Mouse (Mus musculus): Measurements from ENCODE around the gene Sumf1. TPM values are rescaled to one million over a fixed set of nuclear protein-coding genes. Genes with fewer than 3 reads are reported as not detected.

Sumf1 gene
- total RNA-seq (2021), result 10 to 100 TPM; 13.7 to 14.6 TPM

DNA sequence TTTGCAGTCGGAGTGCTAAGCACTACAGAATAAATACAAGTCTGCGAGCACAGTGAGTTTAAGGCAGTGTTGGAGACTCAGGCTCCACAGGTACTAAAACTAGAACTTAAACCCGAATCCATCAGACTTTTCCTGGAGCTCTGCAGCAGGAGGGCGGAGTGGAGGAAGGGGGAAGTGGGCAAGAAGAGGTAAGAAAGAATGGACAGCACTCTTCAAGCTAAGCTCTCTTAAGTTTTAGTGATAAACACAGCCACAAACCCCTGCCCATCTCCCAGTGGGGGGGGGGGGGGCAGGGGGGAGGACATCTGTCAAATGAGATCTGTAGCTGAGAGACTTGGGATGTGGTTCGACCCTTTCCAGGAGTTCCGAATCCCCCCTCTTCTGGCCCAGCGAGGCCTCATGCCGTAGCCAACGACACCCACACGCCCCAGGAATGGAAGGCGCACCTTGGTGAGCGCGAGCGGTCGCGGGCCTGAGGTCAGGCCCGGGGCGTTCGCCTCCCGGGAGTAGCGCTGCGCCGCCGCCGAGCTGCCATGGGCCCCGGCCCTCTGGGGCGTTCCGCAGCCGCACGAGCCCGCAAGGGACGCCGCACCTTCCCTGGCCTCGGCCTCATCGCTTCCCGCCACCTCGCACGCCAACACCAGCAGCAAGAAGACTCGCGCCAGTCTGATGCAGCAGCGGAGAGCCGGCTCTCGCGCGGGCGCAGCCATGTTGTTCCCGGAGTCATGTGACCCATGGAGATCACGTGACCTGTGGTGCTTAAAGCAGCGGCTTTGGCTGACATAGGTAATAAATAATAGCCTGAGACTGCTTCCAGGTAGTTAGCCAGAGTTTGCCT, at the start of gene Sumf1:
Sumf1 (minus strand) TSS at position 736 of the 838 bp plus-strand sequence.
- intact Hi-C loops (cut with DNase I), result no loop called here
- peak; percentile 93 to 94 for DNase-seq (ENCODE audit: extremely low spot score in 1 of 2, low spot score in 2 of 2)

DNA sequence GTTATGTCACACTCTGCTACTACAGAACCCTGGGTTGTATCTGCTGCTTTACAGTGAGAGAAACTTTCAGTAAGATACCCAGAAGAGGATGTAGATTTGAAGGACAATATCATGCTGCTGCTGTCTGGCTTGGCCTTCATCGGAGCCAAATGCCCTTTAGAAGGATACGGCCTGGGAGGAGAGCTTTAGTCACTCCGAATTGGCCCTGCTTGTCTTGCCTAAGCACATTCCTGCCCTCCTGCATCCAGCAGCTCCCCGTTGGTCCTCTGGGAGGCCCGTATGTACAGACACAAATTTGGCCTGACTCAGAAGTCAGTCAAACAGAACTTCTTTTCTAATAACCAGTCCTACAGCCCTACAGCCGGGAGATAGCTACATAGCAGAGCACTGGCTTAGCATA, 49.2 kb upstream of the Sumf1 start:
- intact Hi-C loops (cut with DNase I), result no loop called here
- no peak for DNase-seq (ENCODE audit: extremely low spot score in 1 of 2, low spot score in 2 of 2)

DNA sequence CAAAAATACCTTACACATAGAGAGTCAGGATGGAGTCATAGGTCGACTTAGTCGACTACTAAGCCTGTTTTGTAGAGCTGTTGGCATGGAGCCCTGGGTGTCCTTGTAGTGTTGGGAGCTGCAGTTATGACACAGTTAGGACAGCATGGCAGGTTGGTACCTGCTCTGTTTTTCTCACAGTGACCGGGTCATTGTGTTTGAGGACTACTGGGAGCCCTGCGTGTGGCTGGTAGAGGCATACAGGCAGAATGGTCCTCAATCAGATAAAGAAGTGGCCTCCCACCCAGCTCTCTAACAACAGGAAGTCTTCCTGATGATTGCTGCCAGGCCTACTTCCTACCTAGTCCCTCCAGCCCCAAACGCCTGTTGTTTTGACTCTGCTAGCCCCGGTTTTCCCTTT, 47.7 kb upstream of the Sumf1 start:
- peak in 1 of 2 experiments; percentile 45 for DNase-seq (ENCODE audit: extremely low spot score in 1 of 2, low spot score in 2 of 2)
- intact Hi-C loops (cut with DNase I), result no loop called here

DNA sequence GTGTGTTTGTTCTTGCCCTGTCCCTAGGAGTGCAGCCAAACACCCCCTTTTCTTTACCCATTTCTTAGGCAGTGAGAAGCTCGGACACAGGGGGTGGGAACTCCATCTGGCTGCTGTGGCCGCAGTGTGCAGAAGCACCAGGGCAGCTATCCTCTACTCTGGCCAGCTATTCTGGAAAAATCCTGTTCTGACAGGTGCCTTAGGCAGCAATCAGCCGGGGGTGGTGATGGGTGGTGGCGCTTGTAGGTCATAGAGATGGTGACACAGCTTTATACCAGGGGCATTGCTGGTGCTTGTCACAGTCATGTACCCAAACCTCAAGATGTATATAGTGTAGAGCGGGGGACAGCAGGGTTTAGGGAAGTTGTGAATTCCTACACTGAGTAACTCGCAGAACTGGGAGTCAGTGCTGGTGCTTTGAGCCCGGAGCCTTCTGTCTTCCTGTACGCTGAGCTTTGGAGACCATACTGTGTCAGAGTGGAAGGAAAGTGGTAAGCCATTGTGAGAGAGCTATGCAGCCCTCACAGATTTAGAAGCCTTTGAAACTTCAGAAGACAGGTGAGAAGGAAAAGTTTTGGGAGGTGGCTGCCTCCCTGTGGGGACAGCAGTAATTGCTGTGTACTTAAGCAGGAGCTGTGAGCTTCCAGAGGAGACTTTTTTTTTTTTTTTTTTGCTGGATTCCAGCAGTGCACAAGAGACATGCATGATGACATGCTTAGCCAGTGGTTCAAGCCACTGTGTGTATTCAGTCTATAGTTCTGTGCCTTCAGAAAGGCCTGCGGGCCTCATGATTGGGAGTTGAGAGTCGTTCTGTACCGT, 46.7 kb upstream of the Sumf1 start:
- intact Hi-C loops (cut with DNase I), result no loop called here
- DNase-seq (ENCODE audit: extremely low spot score in 1 of 2, low spot score in 2 of 2), result no peak

DNA sequence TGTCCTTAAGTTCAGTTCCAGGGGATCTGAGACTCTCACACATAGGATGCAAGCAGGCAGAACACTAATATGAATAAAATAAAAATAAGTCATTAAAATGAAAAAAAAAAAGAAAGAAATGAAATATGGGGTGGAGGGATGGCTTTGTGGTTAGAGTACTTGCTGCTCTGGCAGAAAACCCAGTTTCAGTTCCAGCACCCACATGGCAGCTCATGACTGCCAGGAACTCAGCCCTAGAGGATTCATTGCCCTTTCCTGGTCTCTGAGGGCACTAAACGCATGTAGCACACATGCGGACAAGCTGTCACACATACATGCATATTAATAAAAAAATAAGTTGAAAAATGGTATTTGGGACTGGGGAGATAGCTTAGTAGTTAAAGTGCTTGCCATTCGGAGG, 45.2 kb upstream of the Sumf1 start:
- DNase-seq (ENCODE audit: extremely low spot score in 1 of 2, low spot score in 2 of 2), result no peak
- intact Hi-C loops (cut with DNase I), result no loop called here

DNA sequence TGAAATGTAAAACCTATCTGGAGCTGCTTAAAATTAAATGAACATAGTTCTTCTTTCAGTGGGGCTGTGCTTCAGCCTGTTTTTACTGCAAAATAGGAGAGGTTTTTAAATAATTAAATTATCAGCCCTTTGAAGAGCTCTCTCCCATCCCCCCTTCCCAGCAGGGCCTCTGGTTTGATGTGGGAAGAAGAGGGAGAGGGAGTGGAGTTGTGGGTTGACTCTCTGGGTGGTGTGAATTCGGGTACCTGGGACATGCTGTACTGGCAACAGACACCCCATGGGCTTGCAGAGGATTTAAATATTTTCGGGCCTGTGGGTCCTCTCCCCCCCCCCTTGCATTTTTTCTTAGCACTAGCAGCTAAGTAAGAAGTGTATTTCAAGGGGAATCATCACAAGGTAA, 43.2 kb upstream of the Sumf1 start:
- peak in 1 of 2 experiments; percentile 51 for DNase-seq (ENCODE audit: extremely low spot score in 1 of 2, low spot score in 2 of 2)
- intact Hi-C loops (cut with DNase I), result no loop called here

DNA sequence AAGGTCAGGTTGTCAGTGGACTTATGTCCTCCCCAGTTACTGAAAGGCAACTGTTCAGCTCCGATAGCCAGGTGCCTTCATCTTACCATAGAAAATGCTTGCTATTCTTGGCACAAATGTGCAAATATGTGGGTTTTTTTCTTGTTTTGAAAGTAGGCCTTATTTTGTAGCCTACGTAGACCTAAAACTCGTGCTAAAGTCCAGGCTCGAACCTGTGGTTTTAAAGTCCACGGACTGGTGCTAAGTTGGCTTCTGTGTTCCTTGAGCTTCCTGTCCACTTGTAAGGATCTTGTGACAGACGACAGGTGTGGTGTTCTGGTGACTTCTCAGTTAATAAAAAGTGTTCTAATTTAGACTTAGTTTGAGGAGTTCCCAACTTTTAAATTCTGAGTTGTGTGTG, 42.7 kb upstream of the Sumf1 start:
- intact Hi-C loops (cut with DNase I), result no loop called here
- no peak for DNase-seq (ENCODE audit: extremely low spot score in 1 of 2, low spot score in 2 of 2)

DNA sequence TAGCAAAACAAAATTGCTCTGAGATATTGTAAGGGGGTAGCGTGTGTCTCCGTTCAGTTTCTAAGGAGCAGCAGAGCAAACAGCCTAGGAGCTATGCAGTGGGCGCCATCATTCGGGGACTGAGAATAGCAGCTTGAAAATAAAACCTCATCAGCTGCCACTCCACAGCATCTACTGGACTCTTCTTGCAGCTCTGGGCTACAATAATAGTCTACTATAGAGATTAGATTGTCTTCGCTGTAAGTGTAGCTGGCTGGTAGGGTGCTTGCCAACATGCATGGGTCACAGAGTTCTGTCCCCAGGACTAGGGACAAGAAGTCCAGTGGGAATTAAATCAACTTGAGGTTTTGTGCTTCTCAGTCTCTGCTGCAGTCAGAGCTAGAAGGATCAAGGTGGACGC, 42.1 kb upstream of the Sumf1 start:
- intact Hi-C loops (cut with DNase I), result no loop called here
- no peak for DNase-seq (ENCODE audit: extremely low spot score in 1 of 2, low spot score in 2 of 2)

DNA sequence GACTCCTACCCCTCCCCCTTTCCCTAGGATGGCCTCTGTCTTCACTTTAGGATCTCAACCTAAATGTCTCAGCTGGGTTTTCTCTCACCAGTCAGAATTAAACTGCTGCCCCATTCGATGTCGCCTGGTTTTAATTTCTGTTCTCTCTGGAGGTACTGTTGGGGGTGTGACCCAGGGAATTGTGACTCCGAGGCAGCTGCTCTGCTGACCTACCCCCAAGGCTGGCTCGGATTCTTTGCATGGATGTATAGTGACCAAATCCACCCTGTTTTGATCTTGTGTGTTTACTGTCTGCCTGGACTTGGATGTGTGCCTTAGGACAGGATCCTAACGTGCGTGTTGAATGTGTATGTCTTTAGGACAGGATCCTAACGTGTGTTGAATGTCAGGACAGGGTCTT, 40.8 kb upstream of the Sumf1 start:
- intact Hi-C loops (cut with DNase I), result no loop called here
- DNase-seq (ENCODE audit: extremely low spot score in 1 of 2, low spot score in 2 of 2), result no peak

DNA sequence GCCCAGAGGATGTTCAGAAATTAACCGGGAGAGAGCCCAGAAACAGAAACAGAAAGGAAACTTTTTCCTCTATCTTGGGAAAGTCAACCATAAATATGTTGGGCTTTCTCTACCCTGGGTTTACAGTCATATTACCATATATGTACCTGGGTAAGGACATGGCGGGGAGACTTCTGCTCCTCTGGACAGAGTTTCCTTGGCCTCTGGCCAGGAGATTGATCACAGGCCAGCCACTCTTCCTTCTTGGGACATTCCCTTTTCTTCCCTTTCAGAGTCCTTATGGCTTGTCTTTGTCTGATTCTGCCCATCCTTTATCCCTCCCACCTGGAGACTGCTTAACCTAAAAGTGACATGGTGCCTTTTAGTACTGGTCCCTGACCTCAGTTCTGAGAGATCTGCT, 39.6 kb upstream of the Sumf1 start:
- intact Hi-C loops (cut with DNase I), result no loop called here

DNA sequence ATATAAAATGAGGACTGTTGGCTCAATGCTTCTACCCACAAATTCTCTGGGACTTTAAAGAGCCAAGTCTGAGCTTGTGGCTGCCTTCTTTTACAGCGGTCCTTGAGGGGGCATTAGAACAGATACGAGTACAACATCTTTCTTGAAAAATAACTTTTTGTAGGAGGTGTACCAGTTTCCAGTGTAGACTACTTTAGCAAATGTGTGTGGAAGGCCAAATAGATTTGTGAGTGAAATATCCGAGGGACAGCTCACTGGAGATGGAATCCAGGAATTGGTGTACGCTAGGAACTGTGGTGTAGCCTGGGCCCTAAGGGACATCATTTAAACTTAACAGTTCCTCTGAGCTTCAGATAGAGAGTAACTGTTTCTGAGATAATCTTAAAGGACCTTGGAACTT, 39.0 kb upstream of the Sumf1 start:
- no peak for DNase-seq (ENCODE audit: extremely low spot score in 1 of 2, low spot score in 2 of 2)
- intact Hi-C loops (cut with DNase I), result no loop called here

More for the DNA sequence above, 39.6 kb upstream of the Sumf1 start:
- no peak for DNase-seq (ENCODE audit: extremely low spot score in 1 of 2, low spot score in 2 of 2)

DNA sequence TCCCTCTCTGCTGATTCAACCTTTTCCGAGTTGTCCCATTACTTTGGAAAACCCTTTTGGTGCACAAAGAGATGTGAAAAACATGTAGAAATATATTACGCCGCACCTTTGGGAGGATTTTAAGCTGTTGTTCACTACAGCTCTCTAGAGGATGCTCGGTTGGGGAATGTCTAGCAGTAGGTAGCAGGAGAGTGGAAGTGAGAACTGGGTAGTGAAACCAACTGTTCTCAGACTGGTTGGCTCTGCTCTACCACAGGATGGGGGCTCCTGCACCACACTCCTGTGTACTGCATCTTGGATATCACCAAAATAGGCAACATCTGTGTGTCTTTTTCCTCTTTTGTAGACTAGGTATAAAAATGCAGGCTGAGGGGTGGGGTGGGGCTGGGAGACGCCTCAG, 37.5 kb upstream of the Sumf1 start:
- intact Hi-C loops (cut with DNase I), result no loop called here
- DNase-seq (ENCODE audit: extremely low spot score in 1 of 2, low spot score in 2 of 2), result no peak

DNA sequence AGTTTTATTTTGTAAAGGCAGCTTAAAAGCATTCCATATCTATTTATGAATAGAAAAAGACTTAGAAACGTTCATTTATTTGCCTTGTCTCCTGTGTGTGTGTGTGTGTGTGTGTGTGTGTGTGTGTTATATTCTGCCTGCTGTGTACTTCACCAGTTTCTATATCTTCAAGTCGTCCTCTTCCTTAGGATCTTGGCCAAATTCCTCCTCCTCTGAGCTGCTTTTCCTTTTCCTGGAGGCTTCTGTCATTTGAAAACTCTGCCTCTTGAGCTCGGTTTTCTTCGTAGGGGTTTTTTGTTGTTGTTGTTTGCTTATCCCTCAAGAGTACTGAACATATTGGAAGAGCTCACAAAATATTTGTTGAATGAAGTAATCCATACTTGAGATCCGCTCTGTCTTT, 37.1 kb upstream of the Sumf1 start:
- intact Hi-C loops (cut with DNase I), result no loop called here
- no peak for DNase-seq (ENCODE audit: extremely low spot score in 1 of 2, low spot score in 2 of 2)

DNA sequence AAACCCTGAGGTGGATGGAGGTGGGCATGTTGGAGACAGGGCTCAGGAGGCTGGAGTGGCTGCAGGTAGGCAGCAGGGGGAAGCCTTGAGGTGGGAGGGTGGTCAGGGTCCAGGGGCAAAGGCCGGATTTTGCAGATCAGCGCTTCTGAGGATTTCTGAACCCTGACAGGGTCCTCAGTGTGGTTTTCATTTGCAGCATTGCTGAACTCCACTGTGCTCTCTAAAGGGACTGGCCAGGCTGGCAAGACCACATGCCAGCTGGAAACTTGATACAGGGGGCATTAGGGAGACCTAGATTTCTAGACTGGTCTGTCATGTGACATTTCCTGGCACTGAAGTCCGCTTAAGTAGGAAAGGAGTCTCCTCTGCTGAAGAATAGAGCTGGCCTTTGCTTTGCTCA, 32.6 kb upstream of the Sumf1 start:
- intact Hi-C loops (cut with DNase I), result loop anchor here (10.0 kb wide), 2 partner anchors 123 to 127 kb away; no protein-coding TSS in a partner anchor
- no peak for DNase-seq (ENCODE audit: extremely low spot score in 1 of 2, low spot score in 2 of 2)

DNA sequence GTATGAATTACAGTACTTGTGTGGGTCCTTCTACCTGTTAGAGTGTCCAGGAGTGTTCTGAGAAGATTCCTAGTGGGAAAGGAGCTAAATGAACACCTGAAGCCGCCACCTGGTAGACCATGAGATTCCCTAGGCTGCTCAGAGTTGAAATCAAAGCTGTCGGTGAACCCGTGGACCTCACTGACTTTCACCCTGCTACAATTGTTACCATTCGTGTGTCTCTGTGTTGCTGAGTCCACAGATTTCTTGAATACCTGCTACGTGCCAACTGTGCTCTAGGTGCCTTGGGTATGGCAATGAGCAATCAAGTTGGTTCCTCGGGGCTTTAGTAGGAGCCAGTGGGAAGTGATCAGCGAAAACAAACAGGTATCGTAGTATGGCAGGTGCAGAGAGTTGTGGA, 31.4 kb upstream of the Sumf1 start:
- intact Hi-C loops (cut with DNase I), result loop anchor here (10.0 kb wide), 2 partner anchors 122 to 128 kb away; no protein-coding TSS in a partner anchor

DNA sequence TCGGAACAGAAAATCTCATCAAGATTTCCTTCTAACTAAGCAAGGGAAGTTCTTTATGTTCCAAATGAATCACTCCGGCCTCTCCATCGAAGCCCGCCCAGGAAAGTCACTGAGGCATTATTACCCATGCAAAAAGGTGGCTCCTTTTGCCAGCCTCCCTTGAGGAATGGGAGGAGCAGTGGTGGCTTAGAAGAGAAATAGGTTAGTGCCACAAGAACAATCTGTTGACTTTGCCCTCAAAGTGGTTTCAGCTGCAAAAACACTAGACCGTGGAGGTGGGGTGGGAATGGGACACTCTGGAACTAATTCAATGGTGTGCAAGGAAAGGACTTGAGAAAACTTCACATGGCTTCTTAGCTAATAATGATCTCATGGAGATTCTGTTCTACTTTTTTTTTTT, 30.7 kb upstream of the Sumf1 start:
- intact Hi-C loops (cut with DNase I), result loop anchor here (10.0 kb wide), 2 partner anchors 121 to 129 kb away; no protein-coding TSS in a partner anchor
- no peak for DNase-seq (ENCODE audit: extremely low spot score in 1 of 2, low spot score in 2 of 2)

More for the DNA sequence above, 31.4 kb upstream of the Sumf1 start:
- no peak for DNase-seq (ENCODE audit: extremely low spot score in 1 of 2, low spot score in 2 of 2)

DNA sequence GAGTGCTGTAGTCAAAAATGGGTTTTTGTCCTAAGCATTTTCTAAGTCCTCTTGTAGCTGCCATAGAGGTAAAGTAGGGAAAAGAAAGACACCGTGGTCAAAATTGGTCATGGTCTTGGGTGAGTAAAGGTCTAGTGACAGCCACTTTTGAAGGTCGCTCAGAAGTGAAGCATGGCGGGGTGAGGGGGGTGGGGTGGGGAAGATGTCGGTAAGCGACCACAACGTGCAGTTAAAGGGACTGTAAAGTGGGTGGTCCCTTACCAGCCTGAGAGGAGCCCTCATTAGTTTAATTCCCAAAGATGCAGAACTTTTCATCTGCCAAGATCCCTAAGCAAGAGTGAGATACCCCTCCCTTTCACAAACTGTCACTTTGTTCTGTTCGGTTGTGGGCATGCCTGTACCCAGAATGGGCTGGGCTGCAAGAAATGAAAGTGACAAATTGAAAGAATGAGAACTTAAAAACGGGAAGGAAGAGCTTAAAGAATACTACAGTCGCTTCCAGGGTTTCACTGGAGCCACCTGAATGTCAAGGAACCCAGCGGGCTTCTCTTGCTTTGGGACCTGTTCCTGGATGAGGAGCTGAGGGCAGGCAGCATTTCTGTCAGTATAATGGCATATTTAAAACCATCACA, 29.0 kb upstream of the Sumf1 start:
- intact Hi-C loops (cut with DNase I), result loop anchor here (10.0 kb wide), 2 partner anchors 120 to 130 kb away; no protein-coding TSS in a partner anchor
- DNase-seq (ENCODE audit: extremely low spot score in 1 of 2, low spot score in 2 of 2), result no peak

DNA sequence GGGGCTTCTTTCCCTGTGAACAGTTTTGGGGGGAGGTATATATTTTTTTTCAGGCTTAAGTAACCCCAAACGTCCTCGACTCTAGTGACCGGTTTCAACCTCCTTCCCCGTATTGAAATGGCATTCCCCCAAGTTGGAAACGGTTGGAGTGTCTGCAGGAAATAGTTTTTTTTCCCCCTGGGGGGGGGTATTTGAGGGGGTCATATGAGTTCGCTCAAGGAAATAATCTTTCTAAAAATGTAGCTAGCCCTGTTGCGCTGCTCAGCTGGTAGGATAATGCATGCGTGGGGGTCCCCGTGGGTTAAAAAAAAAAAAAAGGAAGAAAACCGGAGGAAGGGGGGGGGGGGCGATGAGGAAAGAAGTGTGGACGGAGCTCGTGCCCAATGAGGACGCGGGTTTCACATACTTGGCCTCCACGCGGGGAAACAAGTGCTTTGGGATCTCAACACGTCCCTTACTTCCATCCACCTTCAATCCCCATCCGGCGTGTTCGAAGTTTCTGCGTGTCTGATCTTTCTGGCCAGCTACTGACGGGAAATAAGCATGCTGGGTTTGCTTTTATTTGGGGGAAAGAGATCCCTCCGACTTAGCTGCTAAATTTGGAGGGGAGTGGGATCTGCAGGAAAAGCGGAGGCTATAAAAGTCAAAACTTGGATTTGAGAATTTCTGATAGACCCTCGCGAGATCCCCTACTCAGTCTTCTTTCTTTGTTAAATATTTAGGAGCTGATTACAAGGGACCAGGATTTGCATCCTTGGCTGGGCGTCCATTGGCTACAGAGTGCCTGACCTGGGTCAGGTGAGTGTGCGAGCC, 28.3 kb upstream of the Sumf1 start:
- DNase-seq (ENCODE audit: extremely low spot score in 1 of 2, low spot score in 2 of 2), result peak in 1 of 2 experiments; percentile 42
- intact Hi-C loops (cut with DNase I), result loop anchor here (10.0 kb wide), 2 partner anchors 119 to 131 kb away; no protein-coding TSS in a partner anchor
